Mouse (Mus musculus): Measurements from ENCODE around the gene Sult2b1.

GRCm38 (mm10) chr7:45801348-45801747, 16.9 kb upstream of the Sult2b1 start:
- TF ChIP-seq POLR2A (IDR thresholded peaks at IDR 0.05; ENCODE audit: insufficient read depth, low read depth, low read length) (no peak), CTCF (IDR thresholded peaks at IDR 0.05) (no peak)
